Mouse (Mus musculus) ES-CJ7 (cell line): ENCODE data around the gene Aig1.

Experiments
- DNase-seq: peaks from one replicate; pipeline ENCODE4 v3.0.0; 2011; ENCODE audit warnings: low read depth, low spot score

The Aig1 gene

DNA sequence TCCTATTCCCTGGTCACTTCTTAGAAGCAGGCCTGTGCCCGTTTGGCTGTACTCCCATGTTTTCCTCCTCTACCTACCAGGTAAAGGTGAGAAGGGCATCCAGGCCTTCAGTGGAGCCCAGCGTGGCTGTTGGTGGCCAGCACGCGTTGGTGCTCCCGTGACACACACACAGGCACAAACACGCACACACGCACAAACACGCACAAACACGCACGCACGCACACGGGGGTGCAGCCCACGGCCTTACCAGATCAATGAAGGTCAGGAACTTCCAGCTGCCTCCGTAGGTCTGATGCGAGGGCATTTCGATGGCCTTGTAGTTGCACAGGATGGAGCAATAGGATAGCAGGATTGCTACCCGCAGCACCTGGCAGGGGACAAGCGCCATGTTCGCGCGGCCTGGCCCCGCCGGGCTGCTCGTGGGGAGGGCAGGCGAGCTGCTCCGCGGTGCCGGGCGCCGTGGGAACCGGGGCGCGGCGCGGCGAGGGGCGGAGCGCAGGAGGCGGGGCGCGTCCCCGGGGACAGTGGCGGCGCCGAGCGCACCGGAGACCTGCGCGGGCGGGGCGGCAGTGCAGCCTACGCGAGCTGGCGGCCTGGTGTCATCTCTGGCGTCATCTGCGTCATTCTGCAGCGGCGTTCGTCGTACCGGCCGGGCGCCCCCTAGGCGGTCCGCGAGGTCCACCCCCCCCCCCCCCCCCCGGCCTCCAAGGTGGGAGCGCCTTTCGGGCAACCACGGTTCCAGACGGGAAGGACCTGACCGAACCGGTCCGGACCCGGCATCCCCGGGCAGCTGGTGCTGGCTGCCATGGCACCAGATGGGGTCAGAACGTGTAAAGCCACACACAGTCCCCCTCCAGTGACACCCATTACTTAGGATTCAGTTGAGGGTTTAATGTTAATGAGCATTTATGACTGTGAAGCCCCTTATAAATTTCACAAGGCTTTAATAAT lies at the start of gene Aig1:
Aig1 (minus strand) TSS at position 610 of the 951 bp plus-strand sequence.
- peak; percentile 44 for DNase-seq

DNA sequence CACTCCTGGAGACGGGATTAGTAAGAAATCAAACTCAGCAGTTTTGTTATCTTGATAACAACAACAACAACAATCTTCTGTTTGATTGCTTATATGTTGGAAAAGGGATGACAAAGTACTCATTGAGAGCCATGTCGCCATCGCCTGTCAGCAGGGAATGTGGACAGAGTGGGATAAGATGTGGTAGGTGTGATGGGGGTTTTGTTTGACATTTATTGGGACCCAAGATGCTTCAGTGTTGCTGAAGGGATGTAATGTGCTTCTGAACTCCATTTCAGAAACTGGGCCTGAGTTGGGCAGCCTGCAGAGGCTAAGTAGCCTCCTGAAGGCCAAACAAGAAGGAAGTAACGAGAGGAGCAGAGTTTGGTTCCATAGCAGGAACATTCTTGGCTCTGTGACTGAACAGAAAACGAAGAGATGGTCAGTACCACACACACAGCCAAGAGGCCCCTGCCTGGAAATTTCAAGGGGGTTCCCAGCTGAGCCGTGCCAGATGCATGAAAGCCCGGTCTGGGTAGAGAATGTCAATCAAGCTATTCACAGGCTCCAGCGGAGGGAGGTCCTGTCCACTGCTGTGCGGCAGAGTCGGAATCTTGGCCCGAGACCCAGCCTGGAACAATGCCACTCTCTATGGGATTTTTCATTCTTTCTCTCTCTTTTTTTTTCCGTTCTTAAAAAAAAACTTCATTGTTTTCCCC lies 48.0 kb upstream of the Aig1 start:
- no peak for DNase-seq

DNA sequence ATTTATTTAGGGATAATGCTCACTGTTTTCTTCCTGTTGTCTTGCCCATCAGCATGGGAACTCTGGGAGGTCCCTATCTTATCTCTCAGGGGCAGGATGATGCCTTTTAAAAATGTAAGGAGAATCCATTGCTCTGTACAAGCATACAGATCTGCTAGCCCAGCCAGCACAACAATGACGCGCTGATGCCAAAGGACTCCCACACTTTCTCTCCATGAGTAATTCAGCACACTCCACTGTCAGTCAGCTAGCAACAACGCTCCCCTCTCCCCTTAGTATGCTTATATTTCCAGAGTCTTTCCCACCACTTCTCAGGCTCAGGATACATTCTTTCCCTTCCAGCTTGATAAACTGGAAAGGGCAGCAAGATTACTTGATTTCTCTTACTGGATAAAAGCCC lies 46.4 kb upstream of the Aig1 start:
- DNase-seq: no peak

DNA sequence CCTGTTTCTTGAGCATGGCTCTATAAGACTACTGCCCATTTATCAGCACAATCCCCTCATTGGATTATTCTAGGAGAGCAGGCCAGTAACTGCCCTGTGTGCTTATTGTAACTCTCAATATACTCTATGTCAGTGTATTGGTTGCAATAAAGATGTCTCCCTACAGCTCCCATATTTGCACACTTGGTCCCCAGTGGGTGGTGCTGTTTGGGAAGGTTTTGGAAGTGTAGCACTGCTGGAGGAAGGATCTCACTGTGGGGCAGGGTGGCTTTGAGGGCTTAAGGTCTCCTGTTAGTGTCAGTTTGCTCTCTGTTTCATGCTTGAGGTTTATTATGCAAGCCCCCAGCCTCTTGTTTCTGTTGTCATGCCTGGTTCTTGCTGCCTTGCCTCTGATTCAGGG lies 44.9 kb upstream of the Aig1 start:
- no peak for DNase-seq

DNA sequence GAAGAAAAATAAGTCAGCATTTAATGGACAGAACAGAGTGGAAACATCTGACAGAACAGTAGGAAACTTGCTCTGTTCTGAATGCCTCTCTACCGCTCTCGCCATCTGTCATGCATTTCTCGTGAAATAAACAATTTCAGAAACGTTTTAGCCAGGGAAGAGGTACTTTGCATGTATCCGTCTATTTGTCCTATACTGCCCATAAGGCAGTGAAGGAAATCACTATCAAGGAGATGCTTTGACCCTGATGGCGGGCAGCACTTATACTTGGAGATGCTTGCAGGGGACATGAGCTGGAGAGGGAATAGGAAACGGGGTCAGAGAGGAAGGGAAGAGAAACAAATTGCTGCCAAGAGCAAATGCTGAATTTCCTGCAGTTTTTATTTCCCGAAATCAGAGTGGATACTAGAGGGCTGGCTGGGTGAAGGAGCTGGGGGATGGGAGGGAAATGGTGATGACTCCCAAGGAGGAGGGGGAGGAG lies 37.5 kb upstream of the Aig1 start:
- DNase-seq: no peak

DNA sequence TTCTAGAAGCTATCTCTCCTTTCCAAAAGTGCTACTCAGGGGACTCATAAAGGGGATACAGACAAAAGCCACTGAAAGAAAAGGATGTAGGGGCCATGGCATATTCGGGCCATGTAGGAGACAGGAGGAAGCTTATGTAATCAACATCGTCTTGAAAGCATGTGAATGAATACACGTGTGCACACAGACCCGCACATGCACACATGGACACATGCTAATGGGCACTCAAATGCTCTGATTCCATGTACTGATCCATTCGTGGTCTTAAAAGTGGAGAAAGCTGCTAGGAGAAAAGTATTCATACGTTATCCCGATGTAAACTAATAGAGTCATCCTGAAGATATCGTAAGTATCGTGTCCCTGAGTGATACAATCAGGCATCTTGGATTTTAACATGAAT lies 36.8 kb upstream of the Aig1 start:
- no peak for DNase-seq

DNA sequence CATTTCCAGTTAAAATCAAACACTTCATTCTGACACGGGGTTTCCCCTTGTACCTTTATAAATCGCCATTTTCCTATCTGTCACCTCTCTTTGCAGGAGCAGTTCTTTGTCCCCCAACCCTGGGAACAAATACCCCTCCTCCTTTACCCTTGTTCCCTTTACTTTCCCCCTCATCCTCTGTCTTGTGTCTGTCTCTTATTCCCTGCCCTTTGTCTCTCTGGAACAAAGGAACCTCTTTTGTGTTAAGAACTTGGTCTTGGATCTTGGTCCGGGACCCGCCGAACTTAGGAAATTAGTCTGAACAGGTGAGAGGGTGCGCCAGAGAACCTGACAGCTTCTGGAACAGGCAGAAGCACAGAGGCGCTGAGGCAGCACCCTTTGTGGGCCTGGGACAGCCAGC lies 24.0 kb upstream of the Aig1 start:
- peak; percentile 38 for DNase-seq

DNA sequence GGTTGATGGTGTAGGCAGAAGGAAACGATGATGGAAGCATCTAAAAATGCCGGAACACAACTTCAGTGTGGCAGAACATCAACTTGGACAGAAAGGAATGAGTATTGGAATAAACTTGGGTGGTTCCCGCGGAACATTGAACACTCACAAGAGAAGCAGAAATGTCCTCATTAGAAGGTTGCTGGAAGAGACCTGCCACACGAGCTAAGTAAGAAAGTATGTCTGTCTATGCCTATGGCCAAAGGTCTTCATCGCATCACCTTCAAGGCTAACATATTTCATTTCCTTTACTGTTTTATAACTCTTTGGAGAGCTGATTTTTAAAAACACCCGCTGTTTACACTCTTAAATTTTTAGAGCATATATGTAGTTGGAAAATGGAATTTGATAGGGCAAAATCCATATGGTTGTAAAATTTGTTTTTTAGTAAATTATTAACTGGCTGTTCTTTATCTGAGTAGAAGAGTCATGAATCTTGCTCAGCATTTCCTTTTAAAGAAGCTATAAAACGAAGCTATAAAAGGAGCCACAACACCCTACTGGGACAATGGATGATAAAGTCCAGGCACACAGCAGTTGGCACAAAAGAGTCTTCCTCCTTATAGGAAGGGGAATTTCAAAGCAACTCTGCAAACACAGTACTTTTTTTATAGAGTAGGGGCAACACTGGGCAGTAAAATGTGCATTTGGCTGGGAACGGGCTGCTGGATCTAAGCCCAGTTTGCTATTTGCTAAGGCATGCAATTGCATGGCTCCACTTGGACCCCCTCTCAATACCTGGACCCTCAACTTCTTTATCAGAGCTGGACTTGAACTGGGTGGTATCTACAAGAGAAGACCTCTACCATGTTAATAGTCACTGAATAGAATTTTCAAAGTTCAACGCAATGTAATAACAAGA lies 14.4 kb upstream of the Aig1 start:
- DNase-seq: no peak

DNA sequence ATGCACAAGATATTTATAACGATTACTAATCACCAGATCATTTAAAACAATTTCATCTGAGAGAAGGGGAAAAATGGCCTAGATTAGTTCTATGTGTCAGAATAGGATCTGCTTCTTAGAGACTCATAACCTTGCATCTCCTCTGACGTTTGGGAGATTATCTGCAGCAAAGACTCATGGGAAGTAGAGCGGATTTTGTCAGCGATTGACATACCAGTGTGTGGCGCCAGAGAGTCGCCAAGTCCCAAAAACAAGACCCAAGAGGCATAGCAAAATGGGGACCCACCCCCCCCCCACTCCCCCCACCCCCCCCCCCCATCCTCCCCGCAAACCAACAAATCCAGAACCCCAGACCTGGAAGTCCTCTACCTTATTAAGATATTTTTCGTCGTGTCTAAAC lies 13.7 kb upstream of the Aig1 start:
- DNase-seq: peak; percentile 17

DNA sequence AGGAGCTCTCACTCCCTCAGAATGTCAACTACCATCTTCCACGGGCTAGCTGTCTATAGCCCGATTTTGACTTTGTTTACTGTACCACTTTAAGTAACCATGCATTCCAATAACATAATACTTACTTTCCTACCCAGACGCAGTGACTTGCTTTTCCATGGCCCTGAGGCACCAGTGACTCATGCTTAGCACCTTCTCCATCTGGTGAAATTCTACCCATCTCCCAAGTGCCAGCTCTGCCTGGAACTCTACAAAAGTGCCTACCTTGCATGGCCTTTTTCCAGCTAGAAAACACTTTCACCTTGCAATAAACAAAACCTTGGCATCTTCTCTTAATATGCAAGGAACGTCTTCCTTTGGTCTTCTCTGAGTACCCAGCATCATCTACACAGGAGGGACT lies 9.9 kb upstream of the Aig1 start:
- DNase-seq: no peak

DNA sequence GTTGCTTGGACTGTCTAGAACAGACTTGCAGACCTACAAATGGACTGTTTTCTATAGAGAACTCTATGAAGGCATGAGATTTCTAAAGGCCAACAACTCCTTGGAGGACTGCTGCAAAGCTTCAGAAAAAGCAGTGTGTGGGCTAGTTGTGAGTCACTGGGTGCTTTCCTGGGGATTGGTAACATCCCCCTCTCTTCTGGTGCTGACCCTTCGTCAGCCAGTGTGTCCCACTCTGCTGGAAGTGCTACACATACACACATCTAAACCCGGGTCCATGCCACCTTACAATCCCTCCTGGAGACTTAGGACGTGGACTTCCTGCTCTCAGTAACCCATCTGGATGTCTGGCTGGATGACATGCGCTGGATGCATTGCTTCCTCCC lies 6.2 kb upstream of the Aig1 start:
- DNase-seq: no peak

DNA sequence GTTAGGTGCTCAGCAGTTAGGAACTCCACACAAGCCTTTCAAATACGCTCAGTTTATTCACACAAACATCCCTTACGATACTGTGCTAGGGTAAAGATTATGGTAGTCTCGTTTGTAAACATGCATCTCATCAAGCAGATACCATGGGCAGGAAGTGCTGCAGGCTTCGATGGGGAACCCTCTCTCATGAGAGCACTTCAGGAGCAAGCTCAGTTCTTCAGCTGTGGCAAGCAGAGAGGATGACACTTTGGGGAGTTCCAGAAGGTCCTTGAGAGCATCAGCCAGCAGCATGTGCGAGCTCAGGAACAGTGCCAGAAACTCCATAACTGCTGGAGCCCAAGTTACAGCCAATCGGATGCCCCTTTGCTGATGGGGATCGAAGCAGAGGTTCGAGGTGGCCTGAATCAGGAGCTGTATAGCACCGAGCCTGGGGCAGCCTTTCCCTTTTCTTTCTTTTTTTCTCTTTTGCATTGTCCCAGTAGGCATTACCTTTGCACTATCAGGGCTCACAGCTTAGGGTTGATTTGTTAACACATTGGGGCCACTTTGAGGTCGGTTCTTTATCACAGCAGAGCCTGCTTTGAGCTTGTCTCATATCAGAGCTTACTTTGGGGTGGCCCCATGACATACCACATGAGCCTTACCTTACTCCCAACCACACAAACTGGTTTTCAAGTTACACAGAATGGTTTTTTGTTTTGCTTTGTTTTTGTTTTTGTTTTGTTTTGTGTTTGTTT lies 5.7 kb upstream of the Aig1 start:
- no peak for DNase-seq

DNA sequence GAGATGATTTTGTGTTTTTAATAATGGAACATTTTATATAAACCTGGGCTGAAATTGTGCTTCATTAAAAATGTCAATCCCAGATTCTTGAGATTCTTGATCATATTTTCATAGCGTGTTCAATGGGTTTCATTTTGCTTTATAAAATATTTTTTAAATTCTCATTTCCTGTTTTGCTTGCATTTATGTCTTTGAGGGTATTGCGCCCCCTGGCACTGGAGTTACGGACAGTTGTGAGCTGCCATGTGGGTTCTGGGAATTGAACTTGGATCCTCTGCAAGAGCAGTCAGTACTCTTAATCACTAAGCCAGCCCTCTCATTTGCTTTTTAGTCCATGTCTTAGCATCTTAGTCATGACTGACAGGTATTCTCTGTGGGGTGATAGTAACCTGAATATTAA lies 1.8 kb upstream of the Aig1 start:
- DNase-seq: no peak

DNA sequence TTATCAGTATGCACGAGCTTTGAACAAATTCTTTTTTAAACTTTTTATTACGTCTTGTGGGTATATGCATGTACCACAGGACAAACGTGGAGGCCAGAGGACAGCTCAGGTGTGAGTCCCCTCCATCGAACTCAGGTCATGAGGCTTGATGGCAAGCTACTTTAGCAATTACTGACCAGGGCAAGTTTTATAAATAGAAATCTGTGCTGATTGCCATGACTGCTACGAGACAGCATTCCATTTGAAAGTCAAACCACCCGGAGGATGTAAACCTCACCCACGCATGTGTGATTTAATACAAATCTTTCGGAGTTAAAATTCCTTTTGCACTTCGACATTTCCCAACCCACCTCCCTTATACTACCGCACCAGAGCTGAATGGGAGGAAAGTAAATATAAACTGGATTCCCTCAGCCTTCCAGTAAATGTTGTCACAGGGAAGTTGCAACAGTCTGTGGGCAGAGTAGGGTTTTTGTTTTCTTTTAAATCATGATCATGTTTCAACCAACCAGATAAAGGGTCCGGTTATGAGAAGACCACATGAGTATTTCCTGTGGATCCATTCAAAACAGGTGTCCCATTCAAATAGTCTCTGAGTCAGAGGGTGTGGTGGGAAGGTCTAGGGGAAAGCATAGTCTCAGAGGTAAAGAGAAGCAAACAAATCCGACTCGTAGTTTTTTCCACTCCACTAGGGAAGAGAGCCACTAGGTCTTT lies 699 bp upstream of the Aig1 start:
- no peak for DNase-seq

DNA sequence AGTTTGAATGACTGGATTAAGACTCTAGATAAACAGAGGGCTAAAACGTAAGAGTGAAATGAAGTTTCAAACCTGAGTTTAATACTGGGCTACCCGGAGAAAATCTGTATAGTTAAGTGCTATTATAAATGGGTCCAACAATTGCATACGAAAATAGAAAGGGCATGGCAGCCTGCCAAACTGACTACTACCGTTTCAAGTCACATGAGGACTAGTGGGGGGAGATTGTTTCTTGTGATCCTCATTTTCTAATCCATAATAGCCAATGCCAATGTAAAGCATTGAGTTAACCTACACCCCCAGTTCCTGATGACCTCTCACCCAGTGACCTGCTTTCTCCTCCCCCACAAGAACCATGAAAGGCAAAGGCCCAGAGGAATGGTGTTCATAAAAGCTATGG lies 2.4 kb downstream of the Aig1 start:
- no peak for DNase-seq

DNA sequence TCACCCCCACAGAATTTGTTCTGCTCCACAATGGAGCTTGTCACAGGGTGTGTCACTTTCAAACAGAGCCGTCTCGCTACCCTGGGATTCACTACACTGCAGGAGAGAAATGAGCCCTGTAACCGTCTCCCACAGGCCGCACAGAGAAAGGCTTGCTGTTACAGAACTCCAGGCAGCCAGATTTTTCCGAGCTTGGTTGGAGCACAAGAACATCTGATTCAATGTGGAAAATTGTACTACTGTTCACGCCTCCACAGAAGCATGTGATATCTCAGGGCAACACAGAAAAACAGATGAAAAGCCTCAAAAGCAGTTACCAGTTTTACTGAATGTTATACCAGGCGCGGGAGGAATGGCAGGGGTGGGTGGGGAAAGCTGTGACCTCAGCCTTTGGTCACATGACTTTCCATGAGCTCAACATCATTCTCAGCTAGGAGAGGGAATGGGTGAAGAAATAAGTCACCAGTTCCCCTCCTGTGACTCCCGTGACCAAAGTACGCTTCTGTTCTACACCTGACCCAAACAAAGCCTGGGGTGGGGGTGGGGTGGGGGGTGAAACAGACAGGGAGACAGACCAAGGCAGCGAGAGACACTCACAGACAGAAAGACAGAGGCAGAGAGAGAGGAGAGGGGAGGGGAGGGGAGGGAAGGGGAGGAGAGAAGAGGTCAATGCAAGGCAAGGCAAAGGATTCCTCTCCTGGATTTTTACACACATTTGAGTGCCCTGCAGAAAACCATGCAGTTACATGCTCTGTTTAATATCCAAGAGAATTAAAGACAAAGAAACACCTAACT lies 7.5 kb downstream of the Aig1 start:
- DNase-seq: peak; percentile 22

DNA sequence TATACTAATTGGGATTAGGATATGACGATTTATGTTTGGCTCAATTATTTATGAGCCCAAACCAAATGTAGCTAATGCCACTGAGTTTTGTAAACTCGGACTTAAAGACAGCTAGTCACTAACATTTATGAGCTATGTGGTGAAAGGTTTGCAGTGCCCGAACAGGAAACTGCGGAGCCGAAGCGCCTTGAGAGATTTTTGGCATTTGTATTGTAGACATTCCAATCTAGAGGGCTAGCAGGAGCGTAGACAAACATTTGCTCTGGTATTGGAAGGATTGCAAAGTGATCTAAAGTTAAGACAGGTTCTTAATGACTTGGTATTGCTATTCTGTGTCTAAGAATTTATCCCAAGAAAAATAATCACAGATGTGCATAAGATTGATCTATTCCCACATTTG lies 12.3 kb downstream of the Aig1 start:
- DNase-seq: no peak

DNA sequence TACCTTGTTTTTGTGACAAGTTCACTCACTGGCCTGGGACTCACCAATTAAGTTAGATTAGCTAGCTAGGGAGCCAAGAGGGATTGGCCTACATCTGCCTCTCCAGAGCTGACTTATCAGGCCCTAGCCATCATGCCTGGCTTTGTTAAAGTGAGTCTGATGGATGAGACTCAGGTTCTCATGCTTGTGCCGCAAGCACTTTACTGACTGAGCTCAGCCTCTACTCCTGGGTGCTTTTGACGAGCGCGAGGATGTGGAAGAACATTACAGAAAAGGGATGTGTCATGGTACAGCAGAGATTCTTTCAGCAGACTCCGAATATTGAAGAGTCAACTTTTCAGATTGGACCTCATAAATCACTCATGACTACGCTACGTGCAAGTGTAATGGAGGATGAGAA lies 12.8 kb downstream of the Aig1 start:
- no peak for DNase-seq

DNA sequence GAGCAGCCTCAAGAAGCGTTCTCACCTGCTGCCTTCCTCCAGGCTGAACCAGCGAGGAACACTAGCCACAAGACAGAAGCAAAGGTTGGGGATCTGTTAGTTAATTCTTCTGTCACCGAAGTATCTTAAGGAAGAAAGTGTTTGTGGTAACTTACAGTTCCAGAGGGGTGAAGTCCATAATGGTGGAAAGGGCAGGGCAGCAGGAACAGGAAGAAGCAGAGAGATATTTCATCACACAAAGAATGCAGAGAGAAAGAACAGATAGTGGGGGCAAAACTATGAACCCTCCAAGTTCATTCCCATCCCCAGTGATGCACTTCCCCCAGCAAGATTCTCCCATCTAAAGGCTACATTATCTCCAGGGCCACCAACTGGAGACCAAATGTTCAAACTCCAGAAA lies 13.7 kb downstream of the Aig1 start:
- no peak for DNase-seq

DNA sequence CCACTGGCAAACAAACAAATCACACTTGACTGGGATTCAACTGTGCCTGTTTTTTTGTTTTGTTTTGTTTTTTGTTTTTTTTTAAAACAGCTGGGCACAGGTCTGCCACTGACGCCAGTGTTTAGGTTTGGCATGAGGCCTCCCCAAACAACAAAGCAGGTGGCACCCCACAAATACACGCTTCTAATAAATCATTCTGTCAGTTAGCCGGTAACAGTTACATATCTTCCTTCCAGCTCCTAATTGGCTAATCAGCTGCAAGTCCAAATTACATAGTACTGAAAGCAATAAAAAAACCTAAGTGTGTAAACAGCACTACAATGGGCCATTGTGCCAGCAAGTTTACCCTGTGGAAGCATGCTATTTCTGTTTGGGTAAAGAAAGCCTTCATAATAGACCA lies 18.7 kb downstream of the Aig1 start:
- DNase-seq: no peak
